Mouse (Mus musculus): ENCODE measurements at regions not wholly inside any gene's neighbourhood (a gene's known extent, or its start where the extent isn't known, plus 50 kb on each side); places are given as distances from the start of the nearest gene placed in this dataset.

DNA sequence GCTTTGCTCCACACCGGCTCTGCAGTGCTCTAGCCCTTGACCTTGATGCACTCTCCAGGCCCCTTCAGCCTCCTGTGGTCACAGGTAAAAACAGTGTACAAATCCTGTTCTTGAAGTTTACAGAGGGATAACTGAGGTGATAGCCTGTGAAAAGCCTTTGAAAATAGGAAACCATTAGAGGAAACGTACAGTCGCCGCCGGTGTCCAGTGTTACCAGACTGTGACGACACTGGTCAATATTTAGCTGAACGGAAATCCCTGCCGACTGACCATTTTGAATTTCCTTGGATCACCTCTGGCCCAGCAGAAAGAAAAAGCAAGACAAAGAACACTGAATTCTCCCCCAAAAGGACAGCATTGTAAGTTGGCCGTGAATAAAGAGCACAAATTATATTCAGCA lies 282.6 kb upstream of the Ppargc1a start:
- Histone ChIP-seq H3K36me3 (ENCODE audit: control insufficient read depth, insufficient read depth, low read length) (no peaks in the 10 kb centered on the region), H3K9me3 (ENCODE audit: control insufficient read depth, low read length) (no peaks in the 10 kb centered on the region), H3K4me1 (ENCODE audit: control insufficient read depth, insufficient read depth, low read length) (no peaks in the 10 kb centered on the region), H3K4me3 (replicated peaks; ENCODE audit: low read length) (no peak overlapping the region), H3K4me2 (replicated peaks; ENCODE audit: low read depth, low read length, severe bottlenecking) (no peak overlapping the region), H3K27me3 (ENCODE audit: control insufficient read depth, insufficient read depth, low read length) (no peaks in the 10 kb centered on the region), H3K27ac (replicated peaks; ENCODE audit: low read depth, low read length) (no peak overlapping the region), H3K9ac (ENCODE audit: low read depth, low read length, severe bottlenecking) (no peak overlapping the region)
- WGBS, result 87% methylated on average over 9 of the region's 9 CpGs
- ATAC-seq (ENCODE audit: low FRiP score, low read depth) (no peak), DNase-seq (ENCODE audit: low spot score) (no peak)
- no peak for TF ChIP-seq POLR2A (IDR thresholded peaks at IDR 0.05; ENCODE audit: borderline replicate concordance, extremely low read depth, insufficient read depth, insufficient read length)

DNA sequence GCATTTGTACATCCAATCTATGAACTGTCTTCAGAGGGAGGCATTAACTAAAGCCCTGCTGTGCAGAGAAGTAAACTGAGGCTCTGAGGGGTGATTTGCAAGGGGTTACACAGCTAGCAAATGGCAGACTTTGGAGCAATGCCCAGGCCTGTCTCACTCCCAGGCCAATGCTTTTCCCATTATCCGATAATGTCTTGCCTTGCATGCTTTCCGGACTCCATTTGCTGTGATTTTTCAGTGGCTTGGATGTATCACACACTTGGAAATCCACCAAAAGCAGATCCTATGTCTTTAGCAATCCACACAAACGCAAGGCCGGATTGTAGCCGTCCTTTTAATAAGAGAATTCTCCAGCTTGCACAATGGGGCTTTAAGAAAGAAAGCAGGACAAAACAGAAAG lies 281.7 kb upstream of the Ppargc1a start:
- WGBS, result 82% methylated on average over 5 of the region's 5 CpGs
- TF ChIP-seq POLR2A (IDR thresholded peaks at IDR 0.05; ENCODE audit: borderline replicate concordance, extremely low read depth, insufficient read depth, insufficient read length), result no peak
- H3K9me3 ChIP-seq (ENCODE audit: control insufficient read depth, low read length), result no peaks in the 10 kb centered on the region
- no peaks in the 10 kb centered on the region for H3K4me1 ChIP-seq (ENCODE audit: control insufficient read depth, insufficient read depth, low read length)
- H3K4me2 ChIP-seq (replicated peaks; ENCODE audit: low read depth, low read length, severe bottlenecking), result no peak overlapping the region
- no peaks in the 10 kb centered on the region for H3K36me3 ChIP-seq (ENCODE audit: control insufficient read depth, insufficient read depth, low read length)
- peak; percentile 13 for DNase-seq (ENCODE audit: low spot score)
- H3K4me3 ChIP-seq (replicated peaks; ENCODE audit: low read length), result no peak overlapping the region
- H3K9ac ChIP-seq (ENCODE audit: low read depth, low read length, severe bottlenecking), result no peak overlapping the region
- H3K27me3 ChIP-seq (ENCODE audit: control insufficient read depth, insufficient read depth, low read length), result no peaks in the 10 kb centered on the region
- ATAC-seq (ENCODE audit: low FRiP score, low read depth), result no peak
- H3K27ac ChIP-seq (replicated peaks; ENCODE audit: low read depth, low read length), result no peak overlapping the region

DNA sequence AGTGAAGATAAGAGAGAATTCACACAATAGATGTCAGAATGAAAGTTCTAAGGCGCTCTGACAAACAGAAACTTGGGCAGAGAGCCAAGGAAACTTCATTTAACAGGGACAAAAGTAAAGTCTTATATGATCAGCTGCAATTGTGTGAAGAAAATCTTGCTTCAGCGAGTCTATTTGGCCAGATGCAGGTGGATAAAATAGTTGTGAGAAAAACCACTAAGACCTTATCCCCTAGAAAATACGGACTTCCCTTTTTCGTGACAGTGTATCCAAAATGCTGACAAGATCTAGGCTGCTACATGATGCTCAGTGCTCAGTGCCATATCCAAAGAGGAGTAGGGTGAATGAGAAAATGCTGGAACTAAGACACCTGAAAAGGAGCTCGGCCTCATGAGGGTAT lies 274.7 kb upstream of the Ppargc1a start:
- WGBS, result 86% methylated on average over 5 of the region's 5 CpGs
- no peak for ATAC-seq (ENCODE audit: low FRiP score, low read depth)
- H3K36me3 ChIP-seq (ENCODE audit: control insufficient read depth, insufficient read depth, low read length), result no peaks in the 10 kb centered on the region
- no peaks in the 10 kb centered on the region for H3K4me1 ChIP-seq (ENCODE audit: control insufficient read depth, insufficient read depth, low read length)
- no peak overlapping the region for H3K4me2 ChIP-seq (replicated peaks; ENCODE audit: low read depth, low read length, severe bottlenecking)
- H3K27me3 ChIP-seq (ENCODE audit: control insufficient read depth, insufficient read depth, low read length), result no peaks in the 10 kb centered on the region
- no peak overlapping the region for H3K4me3 ChIP-seq (replicated peaks; ENCODE audit: low read length)
- DNase-seq (ENCODE audit: low spot score), result no peak
- H3K27ac ChIP-seq (replicated peaks; ENCODE audit: low read depth, low read length), result no peak overlapping the region
- H3K9me3 ChIP-seq (ENCODE audit: control insufficient read depth, low read length), result no peaks in the 10 kb centered on the region
- no peak for TF ChIP-seq POLR2A (IDR thresholded peaks at IDR 0.05; ENCODE audit: borderline replicate concordance, extremely low read depth, insufficient read depth, insufficient read length)
- H3K9ac ChIP-seq (ENCODE audit: low read depth, low read length, severe bottlenecking), result no peak overlapping the region

DNA sequence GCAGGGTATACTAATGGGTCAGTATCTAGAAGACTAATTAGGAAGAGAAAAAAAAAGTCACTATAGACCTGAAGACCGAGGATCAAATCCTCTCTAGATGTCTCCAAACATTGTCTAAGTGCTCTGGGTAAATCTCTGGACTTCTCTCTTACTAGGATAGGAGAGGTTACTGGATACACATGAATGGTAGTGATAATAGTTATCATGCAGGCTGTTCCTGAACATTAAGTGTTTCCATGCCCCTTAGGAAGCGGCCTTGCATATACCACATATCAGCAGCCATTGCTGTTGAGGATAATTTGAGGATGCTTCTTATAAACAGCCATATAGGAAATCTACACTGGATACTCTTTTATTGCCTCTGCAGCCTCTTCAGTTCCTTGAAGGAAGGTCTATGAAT lies 274.2 kb upstream of the Ppargc1a start:
- Histone ChIP-seq H3K4me1 (ENCODE audit: control insufficient read depth, insufficient read depth, low read length) (no peaks in the 10 kb centered on the region), H3K27ac (replicated peaks; ENCODE audit: low read depth, low read length) (no peak overlapping the region), H3K4me2 (replicated peaks; ENCODE audit: low read depth, low read length, severe bottlenecking) (no peak overlapping the region), H3K36me3 (ENCODE audit: control insufficient read depth, insufficient read depth, low read length) (no peaks in the 10 kb centered on the region), H3K9me3 (ENCODE audit: control insufficient read depth, low read length) (no peaks in the 10 kb centered on the region), H3K4me3 (replicated peaks; ENCODE audit: low read length) (no peak overlapping the region), H3K27me3 (ENCODE audit: control insufficient read depth, insufficient read depth, low read length) (no peaks in the 10 kb centered on the region), H3K9ac (ENCODE audit: low read depth, low read length, severe bottlenecking) (no peak overlapping the region)
- DNase-seq (ENCODE audit: low spot score) (no peak), ATAC-seq (ENCODE audit: low FRiP score, low read depth) (no peak)
- no peak for TF ChIP-seq POLR2A (IDR thresholded peaks at IDR 0.05; ENCODE audit: borderline replicate concordance, extremely low read depth, insufficient read depth, insufficient read length)
- 84% methylated on average over 2 of the region's 2 CpGs for WGBS

DNA sequence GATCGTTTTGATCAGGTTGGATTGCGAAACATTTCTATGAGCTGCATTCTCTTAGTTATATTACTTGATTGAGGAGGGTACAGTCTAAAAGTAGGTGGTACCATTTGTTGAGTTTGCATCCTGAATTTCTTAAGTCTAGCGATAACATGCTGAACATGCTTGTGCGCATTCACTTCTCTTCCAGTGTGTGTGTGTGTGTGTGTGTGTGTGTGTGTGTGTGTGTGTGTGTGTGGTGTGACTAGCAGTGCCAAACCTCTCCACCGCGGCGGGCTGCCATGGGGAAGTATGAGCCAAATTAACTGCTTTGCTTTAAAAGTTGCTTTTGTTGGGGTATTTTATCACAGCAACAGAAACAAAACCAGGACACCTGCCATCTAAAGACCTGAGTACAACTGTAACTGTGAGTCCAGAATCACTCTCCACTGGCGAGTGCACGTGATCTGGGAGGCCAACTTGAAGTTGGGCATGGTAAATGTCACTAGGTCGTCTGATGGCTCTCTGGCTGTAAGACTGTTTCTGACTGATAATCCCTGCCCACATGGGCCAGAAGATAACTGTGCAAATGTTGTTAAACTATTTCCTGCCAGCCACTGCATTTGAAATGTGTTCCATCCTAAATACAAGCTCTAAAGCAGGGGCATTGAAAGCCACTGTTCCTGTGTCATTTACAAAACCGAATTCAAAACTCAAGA lies 273.3 kb upstream of the Ppargc1a start:
- Histone ChIP-seq H3K9me3 (ENCODE audit: control insufficient read depth, low read length) (no peaks in the 10 kb centered on the region), H3K4me1 (ENCODE audit: control insufficient read depth, insufficient read depth, low read length) (no peaks in the 10 kb centered on the region), H3K27ac (replicated peaks; ENCODE audit: low read depth, low read length) (no peak overlapping the region), H3K27me3 (ENCODE audit: control insufficient read depth, insufficient read depth, low read length) (no peaks in the 10 kb centered on the region), H3K4me2 (replicated peaks; ENCODE audit: low read depth, low read length, severe bottlenecking) (no peak overlapping the region), H3K9ac (ENCODE audit: low read depth, low read length, severe bottlenecking) (no peak overlapping the region), H3K36me3 (ENCODE audit: control insufficient read depth, insufficient read depth, low read length) (no peaks in the 10 kb centered on the region), H3K4me3 (replicated peaks; ENCODE audit: low read length) (no peak overlapping the region)
- 84% methylated on average over 11 of the region's 11 CpGs for WGBS
- DNase-seq (ENCODE audit: low spot score) (no peak), ATAC-seq (ENCODE audit: low FRiP score, low read depth) (no peak)
- TF ChIP-seq POLR2A (IDR thresholded peaks at IDR 0.05; ENCODE audit: borderline replicate concordance, extremely low read depth, insufficient read depth, insufficient read length), result no peak

DNA sequence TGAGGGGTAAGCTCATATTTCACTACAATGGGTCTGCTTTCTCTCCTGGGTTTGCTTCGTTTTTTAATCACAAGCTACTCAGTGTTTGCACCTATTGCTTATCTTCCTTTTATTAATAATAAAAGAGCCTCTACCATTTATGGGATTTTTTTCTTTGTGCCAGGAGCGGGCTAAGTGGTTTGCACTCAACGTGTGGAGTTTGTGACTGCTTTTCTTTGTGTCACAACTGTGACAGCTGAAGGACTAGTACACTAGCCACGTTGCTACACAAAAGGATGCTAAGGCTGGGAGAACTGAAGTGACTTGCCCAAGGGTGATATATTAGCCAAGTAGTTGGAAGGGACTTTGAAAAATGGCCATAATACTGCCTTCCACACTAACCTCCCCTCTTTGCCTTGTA lies 271.8 kb upstream of the Ppargc1a start:
- Histone ChIP-seq H3K9me3 (ENCODE audit: control insufficient read depth, low read length) (no peaks in the 10 kb centered on the region), H3K36me3 (ENCODE audit: control insufficient read depth, insufficient read depth, low read length) (no peaks in the 10 kb centered on the region), H3K9ac (ENCODE audit: low read depth, low read length, severe bottlenecking) (no peak overlapping the region), H3K27ac (replicated peaks; ENCODE audit: low read depth, low read length) (no peak overlapping the region), H3K27me3 (ENCODE audit: control insufficient read depth, insufficient read depth, low read length) (no peaks in the 10 kb centered on the region), H3K4me3 (replicated peaks; ENCODE audit: low read length) (no peak overlapping the region), H3K4me1 (ENCODE audit: control insufficient read depth, insufficient read depth, low read length) (no peaks in the 10 kb centered on the region), H3K4me2 (replicated peaks; ENCODE audit: low read depth, low read length, severe bottlenecking) (no peak overlapping the region)
- WGBS, result 34% methylated on average over 4 of the region's 4 CpGs
- TF ChIP-seq POLR2A (IDR thresholded peaks at IDR 0.05; ENCODE audit: borderline replicate concordance, extremely low read depth, insufficient read depth, insufficient read length), result no peak
- DNase-seq (ENCODE audit: low spot score), result no peak
- no peak for ATAC-seq (ENCODE audit: low FRiP score, low read depth)

All from limb, embryonic 14.5 days (tissue).